Mouse (Mus musculus) cerebellum, adult 2 months (tissue): ENCODE measurements around the gene Rhoj.

Source experiments
- CTCF ChIP-seq: fragments of 200-500 bp; IDR thresholded peaks from 2 replicates; pipeline ENCODE4 v1.5.1; 2011; ENCODE audit warnings: low read depth, mild to moderate bottlenecking, control low read depth, low read length, moderate library complexity, borderline replicate concordance; ENCODE audit not compliant: insufficient read depth
- POLR2A ChIP-seq: fragments of 200-500 bp; IDR thresholded peaks from 2 replicates; pipeline ENCODE4 v1.6.1; 2011; ENCODE audit warnings: low read length, control low read depth, borderline replicate concordance; ENCODE audit not compliant: insufficient read depth

DNA sequence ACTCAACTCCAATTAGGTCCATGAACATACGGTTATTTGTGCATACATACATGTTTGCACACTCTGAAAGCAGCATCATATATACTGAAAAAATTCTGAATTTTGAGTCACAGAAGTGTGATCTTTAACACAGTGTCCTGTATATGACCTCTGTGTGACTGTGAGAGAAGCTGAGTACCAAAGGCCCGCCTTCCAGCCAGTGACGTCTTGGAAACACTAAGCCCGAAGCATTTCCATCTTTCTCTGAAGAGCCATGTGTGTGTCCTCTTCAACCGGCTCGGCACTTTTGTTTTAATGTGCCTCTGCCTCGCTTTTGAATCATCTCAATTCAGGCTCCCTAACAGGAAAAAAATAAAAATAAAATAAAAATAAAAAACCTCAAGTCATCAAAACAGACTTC lies 43.7 kb downstream of the Rhoj start:
- TF ChIP-seq CTCF (no peak), POLR2A (no peak)
